Mouse (Mus musculus) adipose tissue, adult 10 weeks (tissue): Measurements from ENCODE around the gene Dusp11. TPM values are rescaled to one million over a fixed set of nuclear protein-coding genes. Genes with fewer than 3 reads are reported as not detected.

Experiments used
- polyA plus RNA-seq: library from polyadenylated mRNA; stranded (reverse); fragments of 350-450 nt; fragmentation: Illumina TruSeq; extraction: RNeasy Lipid Tissue Mini Kit (QIAGEN cat#74804); gene quantifications from one replicate; pipeline ENCODE4 v1.2.3, GENCODE M21; 2014; ENCODE audit warnings: low read depth, low replicate concordance

Dusp11 gene
- polyA plus RNA-seq, result 61.4 TPM

DNA sequence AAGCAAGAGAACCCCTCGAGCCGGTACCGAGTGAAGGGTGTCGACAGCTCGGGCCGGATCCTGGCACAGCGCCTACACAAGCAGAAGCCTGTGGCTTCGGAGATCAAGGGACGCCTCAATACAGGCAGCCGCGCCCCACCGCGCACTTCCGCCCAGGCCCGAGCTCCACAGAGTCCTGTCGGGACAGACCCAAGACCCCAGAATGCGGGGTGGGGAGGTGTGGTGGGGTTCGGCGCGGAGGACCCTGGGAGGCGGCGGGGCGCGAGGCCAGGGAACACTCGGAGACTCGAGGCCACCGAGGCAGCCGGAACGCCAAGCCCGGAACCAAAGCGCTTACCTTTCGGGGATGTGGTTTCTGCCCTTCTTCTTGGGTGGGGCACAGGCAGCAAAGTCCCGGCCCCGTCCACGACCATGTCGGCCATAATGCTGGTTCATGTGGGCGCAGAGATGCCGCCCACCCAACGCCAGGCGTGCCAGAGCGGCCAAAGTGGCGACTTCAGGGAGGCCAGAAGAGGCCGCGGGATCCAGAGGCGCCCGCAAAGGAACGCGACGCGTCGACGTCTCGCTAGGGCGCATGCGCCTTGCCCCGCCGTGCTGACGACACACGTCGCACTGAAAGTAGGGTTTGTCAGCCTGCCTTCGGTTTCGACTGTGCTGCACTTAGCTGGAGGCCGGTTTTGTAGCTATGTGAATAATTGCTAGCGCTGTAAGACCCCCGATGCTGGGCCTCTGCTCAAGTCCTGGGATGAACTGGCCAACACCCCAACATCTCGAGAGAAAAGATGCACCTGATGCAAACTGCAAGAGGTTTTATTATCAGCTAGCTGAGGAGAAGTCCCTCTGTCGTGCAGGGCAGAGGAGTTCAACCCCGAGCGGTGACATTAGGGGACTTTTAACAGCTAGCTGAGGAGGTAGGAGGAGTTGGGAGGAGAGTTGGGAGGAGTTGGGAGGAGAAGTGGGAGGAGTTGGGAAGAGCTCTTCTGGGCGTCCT, at the start of gene Dusp11:
Dusp11 (minus strand) TSS at position 567 of the 991 bp plus-strand sequence.

DNA sequence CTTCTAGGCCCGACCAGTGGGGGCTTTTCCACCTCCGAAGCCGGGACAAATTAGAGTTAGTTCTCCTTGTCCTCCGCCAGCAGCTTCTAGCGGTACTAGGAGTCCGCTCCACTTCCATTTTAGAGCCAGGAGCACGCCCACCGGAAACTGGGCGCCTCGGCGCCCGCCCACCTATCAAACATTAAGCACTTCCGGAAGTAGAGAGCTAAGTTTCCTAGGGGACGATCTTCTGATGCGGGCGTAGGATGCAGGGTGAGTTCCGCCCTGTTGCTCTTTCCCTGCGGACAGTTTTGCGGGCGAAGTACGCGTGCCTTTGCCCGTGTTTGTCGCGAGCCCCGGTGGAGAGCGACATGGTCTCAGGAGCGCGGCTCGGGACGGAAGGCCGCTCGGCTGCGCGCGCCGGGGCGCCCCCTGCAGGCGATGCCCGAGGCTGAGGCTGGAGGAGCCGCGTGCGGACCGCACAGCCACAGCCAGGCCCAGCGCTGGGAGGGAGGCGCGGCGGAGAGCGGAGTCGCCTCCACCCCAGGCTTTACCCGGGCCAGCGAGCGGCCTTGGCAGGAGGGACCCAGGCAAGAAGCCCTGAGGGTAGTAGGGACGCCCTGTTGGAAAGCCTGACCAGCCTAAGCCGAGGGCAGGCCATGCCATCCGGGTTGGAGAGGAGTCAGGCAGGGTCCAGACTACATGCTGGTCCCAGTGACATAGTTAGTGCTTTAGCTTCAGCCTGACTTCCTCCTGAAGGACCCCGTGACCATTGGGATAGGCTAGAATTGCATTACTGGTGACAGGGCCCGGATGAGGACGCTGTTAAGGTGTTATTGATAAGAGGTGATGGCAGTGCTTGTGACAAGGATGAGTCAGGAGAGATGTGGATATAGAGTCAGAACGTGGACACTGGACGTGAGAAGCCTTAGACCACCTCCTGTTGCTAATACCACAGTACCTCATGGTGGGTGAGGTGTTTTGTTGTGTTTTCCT, 45.6 kb downstream of the Dusp11 start, which contains the start of gene Nat8f1:
Nat8f1 (minus strand) TSS at position 149 of the 975 bp plus-strand sequence.

DNA sequence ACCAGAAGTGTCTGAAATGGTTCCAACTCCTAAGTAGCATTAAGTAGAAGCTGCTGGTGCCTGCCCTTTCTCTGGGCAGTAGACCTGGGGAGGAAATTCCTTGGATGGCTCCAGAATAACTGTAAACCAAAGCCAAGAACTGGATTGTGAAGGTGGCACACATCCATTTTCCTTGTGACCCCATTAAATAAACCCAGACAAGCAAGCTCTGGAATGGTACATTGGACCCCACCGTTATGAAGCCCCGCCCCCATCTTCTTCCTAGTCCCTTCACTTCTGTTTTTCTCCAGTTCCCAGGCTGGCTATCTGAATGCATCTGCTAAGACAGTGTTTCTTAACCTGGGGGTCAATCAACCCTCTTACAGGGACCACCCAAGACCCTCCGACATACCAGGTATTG, 49.9 kb downstream of the Dusp11 start, which contains the start of gene Tprkb:
Tprkb (plus strand) TSS at position 279 of the 400 bp plus-strand sequence.

DNA sequence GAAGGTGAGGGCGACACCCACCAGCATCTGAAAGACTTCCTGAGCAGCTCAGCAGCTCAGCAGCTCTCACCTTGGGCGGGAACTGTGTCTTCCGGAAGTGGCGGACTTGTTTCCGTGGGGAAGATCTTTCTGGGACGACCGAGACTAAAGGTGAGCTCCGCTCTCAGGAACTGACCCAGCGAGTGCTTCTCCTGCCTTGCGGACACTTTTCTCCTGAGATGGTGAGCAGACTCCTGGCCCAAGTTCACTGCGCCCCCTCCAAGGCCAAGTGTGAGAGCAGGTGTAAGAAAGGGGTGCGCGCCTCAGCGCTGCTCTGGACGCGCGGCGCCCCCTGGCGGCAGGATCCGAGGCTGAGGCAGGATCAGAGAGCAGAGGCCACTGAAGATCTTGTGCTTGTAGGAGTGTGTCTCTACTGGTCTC, 56.8 kb downstream of the Dusp11 start, which contains the start of gene Nat8f4:
Nat8f4 (minus strand) TSS at position 243 of the 420 bp plus-strand sequence.

Other genes with a start within 250 kb of the Dusp11 start
- not detected for gene Nat8f7, start 248.5 kb downstream of the Dusp11 start, polyA plus RNA-seq
- gene Nat8f3, start 195.9 kb downstream of the Dusp11 start, polyA plus RNA-seq, result 0.27 TPM
- gene Nat8f6, start 140.7 kb downstream of the Dusp11 start, polyA plus RNA-seq, result not detected
- not detected for gene Nat8f5, start 140.7 kb downstream of the Dusp11 start, polyA plus RNA-seq
- gene Nat8, start 129.6 kb downstream of the Dusp11 start, polyA plus RNA-seq, result 0.57 TPM
- 0.24 TPM for gene Nat8f2, start 92.5 kb downstream of the Dusp11 start, polyA plus RNA-seq
- gene Nat8f4, start 56.8 kb downstream of the Dusp11 start, polyA plus RNA-seq, result 5.7 TPM
- 21.5 TPM for gene Tprkb, start 49.8 kb downstream of the Dusp11 start, polyA plus RNA-seq
- 14.0 TPM for gene Nat8f1, start 46.0 kb downstream of the Dusp11 start, polyA plus RNA-seq
- not detected for gene Figla, start 54.5 kb upstream of the Dusp11 start, polyA plus RNA-seq
- 0.14 TPM for gene Add2, start 67.0 kb upstream of the Dusp11 start, polyA plus RNA-seq
- gene Tgfa, start 233.6 kb upstream of the Dusp11 start, polyA plus RNA-seq, result 5.6 TPM